Mouse (Mus musculus) lung, postnatal 0 days (tissue): ENCODE measurements around the gene Frem2.

ENCODE experiments used
- CTCF ChIP-seq: IDR thresholded peaks from 2 replicates; pipeline ENCODE4 v1.5.1; 2016; ENCODE audit warnings: antibody characterized with exemption, mild to moderate bottlenecking
- EP300 ChIP-seq: IDR thresholded peaks from 2 replicates; pipeline ENCODE4 v1.6.1; 2016; ENCODE audit warnings: antibody characterized with exemption, mild to moderate bottlenecking, control low read depth

- no peak for TF ChIP-seq CTCF
- TF ChIP-seq EP300: no peak
These were observed 192.9 kb downstream of the Frem2 start for GRCm38 (mm10) chr3:53464146-53464698.
